24 mouse cellular contexts compared by ENCODE assay signal in genomic region chr8:120026199-120026598, GRCm38 (mm10). TPM values are rescaled to one million over a fixed set of nuclear protein-coding genes. Genes with fewer than 3 reads are reported as not detected.
DNase-seq lines count a peak whose midpoint lies in the region; ATAC-seq and TF ChIP-seq lines count a peak whose summit lies in the region.
"Had no signal": no experiment of that assay in that cellular context is flagged by ENCODE, and none has a peak within 500 bp of the region (broad histone marks: within the 10 kb centered on the region; RNA-seq: fewer than 3 reads in every experiment).

No protein-coding gene starts in this region.

- H3K4me2 ChIP-seq in liver, embryonic 16.5 days (ENCODE audit: low read depth, low read length): no peak overlapping the region
- H3K4me2 ChIP-seq: embryonic facial prominence, embryonic 12.5 days; forebrain, embryonic 12.5 days; heart, embryonic 13.5 days; hindbrain, embryonic 12.5 days had no signal

- no peak overlapping the region for H3K27ac ChIP-seq in liver, embryonic 16.5 days (ENCODE audit: low read length)
- H3K27ac ChIP-seq: embryonic facial prominence, embryonic 12.5 days; forebrain, embryonic 12.5 days; heart, embryonic 13.5 days; hindbrain, embryonic 12.5 days had no signal

- no peaks in the 10 kb centered on the region for H3K36me3 ChIP-seq in G1E (replicated peaks)
- H3K36me3 ChIP-seq in liver, embryonic 16.5 days (ENCODE audit: control insufficient read depth, insufficient read depth): no peaks in the 10 kb centered on the region
- H3K36me3 ChIP-seq: embryonic facial prominence, embryonic 12.5 days; forebrain, embryonic 12.5 days; heart, embryonic 13.5 days; hindbrain, embryonic 12.5 days had no signal

- H3K9ac ChIP-seq in liver, embryonic 16.5 days (ENCODE audit: low read depth, low read length): no peak overlapping the region
- H3K9ac ChIP-seq: embryonic facial prominence, embryonic 12.5 days; forebrain, embryonic 12.5 days; heart, embryonic 13.5 days; hindbrain, embryonic 12.5 days had no signal

- peaks cover 70% of the 10 kb centered on the region for H3K4me1 ChIP-seq in G1E (ENCODE audit: insufficient read depth, low read depth, low read length)
- H3K4me1 ChIP-seq in liver, embryonic 16.5 days (ENCODE audit: control insufficient read depth, low read depth, low read length): no peaks in the 10 kb centered on the region
- H3K4me1 ChIP-seq: embryonic facial prominence, embryonic 12.5 days; forebrain, embryonic 12.5 days had no signal

- H3K9me3 ChIP-seq in G1E (replicated peaks): peaks cover 5% of the 10 kb centered on the region
- no peaks in the 10 kb centered on the region for H3K9me3 ChIP-seq in liver, embryonic 16.5 days (replicated peaks; ENCODE audit: control insufficient read depth, low read length)
- H3K9me3 ChIP-seq: embryonic facial prominence, embryonic 12.5 days; forebrain, embryonic 12.5 days; heart, embryonic 13.5 days; hindbrain, embryonic 12.5 days had no signal

- peaks cover 54% of the 10 kb centered on the region for H3K27me3 ChIP-seq in G1E (ENCODE audit: insufficient read depth, low read length)
- no peaks in the 10 kb centered on the region for H3K27me3 ChIP-seq in liver, embryonic 16.5 days (ENCODE audit: control insufficient read depth, insufficient read depth, low read depth, low read length)
- H3K27me3 ChIP-seq: embryonic facial prominence, embryonic 12.5 days; forebrain, embryonic 12.5 days; hindbrain, embryonic 12.5 days had no signal

- peak; percentile 85 for DNase-seq in G1E (ENCODE audit: low spot score)
- DNase-seq in MEL-GATA-1-ER (ENCODE audit: extremely low read depth, low read depth): peak; percentile 31
- no peak for DNase-seq in heart, postnatal 25 days (ENCODE audit: low spot score)
- no peak for DNase-seq in urinary bladder, postnatal 25 days (ENCODE audit: low spot score)
- DNase-seq: adrenal gland, adult 8-10 months; adrenal gland, postnatal 36 days; B cell, adult 2 months; cerebellum, adult 11 months; cerebellum, adult 8-10 months; cerebellum, postnatal 14 days; gastrocnemius, postnatal 25 days; heart, adult 11 months; heart, postnatal 4 days had no signal

- ATAC-seq in G1E (ENCODE audit: extremely low read depth, insufficient number of reproducible peaks, low FRiP score, poor library complexity, severe bottlenecking): peak; percentile 95
- peak; percentile 16; the same call in 1 of the 2 replicates for ATAC-seq in liver, embryonic 16.5 days (ENCODE audit: low read depth)
- ATAC-seq in megakaryocyte-erythroid progenitor cell, adult 5-6 weeks (replicated peaks; ENCODE audit: low FRiP score, low TSS enrichment, poor library complexity, severe bottlenecking): peak; percentile 73
- ATAC-seq in frontal cortex, adult (ENCODE audit: low TSS enrichment): no peak
- ATAC-seq: CD4-positive, CD25-positive, alpha-beta regulatory T cell, adult 4 months; forebrain, embryonic 16.5 days; hindbrain, embryonic 16.5 days; inflammation-experienced regulatory T-cells, adult 6 months had no signal

- TF ChIP-seq CTCF in G1E (IDR thresholded peaks at IDR 0.05; ENCODE audit: low read depth, low read length): no peak

- intact Hi-C loops in heart, postnatal 25 days (cut with DNase I): no loop called here

- 26% methylated on average over 5 of the region's 5 CpGs for whole genome bisulfite sequencing in liver, embryonic 16.5 days (ENCODE audit: insufficient replicate concordance)

- H3K4me3 ChIP-seq in G1E (ENCODE audit: low read depth, low read length): no peak overlapping the region; the same call in 1 of the 2 replicates
- H3K4me3 ChIP-seq in liver, embryonic 16.5 days (ENCODE audit: low read depth, low read length): no peak overlapping the region
- H3K4me3 ChIP-seq: embryonic facial prominence, embryonic 12.5 days; forebrain, embryonic 12.5 days; heart, embryonic 13.5 days; hindbrain, embryonic 12.5 days had no signal

RNA-seq across cellular contexts. Expression of gene Crispld2, which starts 34.0 kb away (rescaled TPM):
- total RNA-seq in G1E (2014; fragmentation: Nextera tagmentation): 0.24 and 0.45 TPM in 2 replicates
- total RNA-seq in G1E (2017): 2.8 and 3.7 TPM in 2 replicates
- 0.23 and 0.24 TPM in 2 replicates for polyA plus RNA-seq in G1E (2012)
- 2.0 and 3.2 TPM in 2 replicates for polyA plus RNA-seq in liver, embryonic 16.5 days (2015; fragmentation: Nextera tagmentation; extraction: Ambion mirVana)
- total RNA-seq in megakaryocyte-erythroid progenitor cell, adult 5-6 weeks (2014; fragmentation: Nextera tagmentation): 0.47 TPM in 1 of 2 replicates, not detected in the other
- not detected in 2 replicates for total RNA-seq in megakaryocyte-erythroid progenitor cell, adult 5-6 weeks (2017)
- 10 to 100 TPM; 21.7 to 25.7 TPM for total RNA-seq in heart, postnatal 25 days (2021)

Comparison
In these comparisons a context has a peak if more than half of its experiments do, and no peak if none do; other contexts are left out.
1. DNase-seq: peak in G1E (single experiment) and MEL-GATA-1-ER (single experiment); none in heart, postnatal 25 days (single experiment) and urinary bladder, postnatal 25 days (single experiment).
2. RNA of gene Crispld2, which starts 34.0 kb away (total RNA-seq): 21.7 to 25.7 TPM in heart, postnatal 25 days; 0.24 to 3.7 TPM in G1E and 0.47 TPM in megakaryocyte-erythroid progenitor cell, adult 5-6 weeks; every median in the first group is over 4 times any median in the second.